Mouse (Mus musculus): ENCODE data around the gene Wdr46. TPM values are rescaled to one million over a fixed set of nuclear protein-coding genes. Genes with fewer than 3 reads are reported as not detected.

Wdr46 gene
- polyA plus RNA-seq, 1 experiment, result 64.8 TPM

DNA sequence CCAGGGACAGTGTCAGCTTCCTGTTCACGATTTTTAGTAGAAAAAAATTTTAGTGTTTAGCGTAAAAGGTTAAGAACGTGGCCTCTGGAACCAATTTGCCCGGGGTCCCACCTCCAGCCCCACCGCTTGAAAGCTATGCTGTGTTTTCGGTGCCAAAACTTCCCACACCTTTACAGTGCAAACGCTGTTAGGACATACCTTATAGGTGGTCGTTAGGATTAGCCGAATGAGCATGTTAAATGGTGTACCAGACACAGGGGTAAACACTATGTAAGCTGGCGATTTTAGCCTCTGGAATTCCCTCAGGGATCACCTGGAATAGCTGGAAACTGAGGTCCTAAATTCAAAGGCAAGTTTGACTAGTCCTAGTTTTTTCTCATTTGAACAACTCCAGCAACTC lies 15.9 kb downstream of the Wdr46 start:
- Histone ChIP-seq H3K79me2 (ENCODE audit: control insufficient read depth, insufficient read depth) (peaks cover 48% of the 10 kb centered on the region), H3ac (ENCODE audit: control insufficient read depth, insufficient read length, low read depth) (peak overlapping the region; percentile 100), H3K4me3 (ENCODE audit: insufficient read depth, poor library complexity, severe bottlenecking) (peak overlapping the region; percentile 83), H3K36me3 (ENCODE audit: control insufficient read depth, insufficient read depth) (peaks cover 33% of the 10 kb centered on the region), H3K79me3 (ENCODE audit: low read depth) (peaks cover 36% of the 10 kb centered on the region), H3K27me3 (ENCODE audit: control insufficient read depth, insufficient read depth, insufficient read length) (no peaks in the 10 kb centered on the region)
- no peak for TF ChIP-seq MYOD1 (IDR thresholded peaks at IDR 0.05; ENCODE audit: control insufficient read depth, insufficient read length, low read depth)
- TF ChIP-seq MYOG (IDR thresholded peaks at IDR 0.05; ENCODE audit: control insufficient read depth, extremely low read depth, insufficient read length), result no peak

DNA sequence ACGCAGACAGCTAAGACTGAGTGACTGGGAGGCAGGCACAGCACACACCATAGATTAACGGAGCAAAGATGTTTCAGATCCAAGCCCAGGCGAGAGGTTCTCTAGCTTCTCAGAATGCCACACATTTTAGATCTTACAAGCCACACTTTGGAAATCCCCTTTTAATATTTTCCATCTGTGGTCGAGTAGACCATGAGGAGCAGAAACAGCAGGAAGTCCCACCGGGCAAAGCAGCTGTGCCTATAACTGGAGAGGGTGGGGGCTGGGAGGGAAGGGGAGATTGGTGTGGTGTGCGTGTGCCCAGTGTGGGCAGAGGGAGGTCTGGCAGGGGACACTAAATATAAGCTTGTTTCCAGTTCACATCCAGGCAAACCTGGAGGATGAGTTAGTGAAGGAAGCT lies 17.0 kb downstream of the Wdr46 start:
- H3K4me3 ChIP-seq (ENCODE audit: insufficient read depth, poor library complexity, severe bottlenecking), result no peak overlapping the region
- peaks cover 23% of the 10 kb centered on the region for H3K36me3 ChIP-seq (ENCODE audit: control insufficient read depth, insufficient read depth)
- peaks cover 36% of the 10 kb centered on the region for H3K79me3 ChIP-seq (ENCODE audit: low read depth)
- H3K27me3 ChIP-seq (ENCODE audit: control insufficient read depth, insufficient read depth, insufficient read length), result no peaks in the 10 kb centered on the region
- peaks cover 44% of the 10 kb centered on the region for H3K79me2 ChIP-seq (ENCODE audit: control insufficient read depth, insufficient read depth)
- no peak overlapping the region for H3ac ChIP-seq (ENCODE audit: control insufficient read depth, insufficient read length, low read depth)
- TF ChIP-seq MAX (IDR thresholded peaks at IDR 0.05) (no peak), CEBPB (IDR thresholded peaks at IDR 0.05; ENCODE audit: low read depth) (no peak), CTCF (IDR thresholded peaks at IDR 0.05; ENCODE audit: control insufficient read depth, insufficient read depth, insufficient read length) (no peak), MYOD1 (IDR thresholded peaks at IDR 0.05; ENCODE audit: control insufficient read depth, insufficient read length, low read depth) (no peak), USF1 (IDR thresholded peaks at IDR 0.05; ENCODE audit: low read depth) (no peak), FOSL1 (IDR thresholded peaks at IDR 0.05; ENCODE audit: insufficient read depth, low read length, poor library complexity, severe bottlenecking) (no peak), MYOG (IDR thresholded peaks at IDR 0.05; ENCODE audit: control insufficient read depth, extremely low read depth, insufficient read length) (no peak)

DNA sequence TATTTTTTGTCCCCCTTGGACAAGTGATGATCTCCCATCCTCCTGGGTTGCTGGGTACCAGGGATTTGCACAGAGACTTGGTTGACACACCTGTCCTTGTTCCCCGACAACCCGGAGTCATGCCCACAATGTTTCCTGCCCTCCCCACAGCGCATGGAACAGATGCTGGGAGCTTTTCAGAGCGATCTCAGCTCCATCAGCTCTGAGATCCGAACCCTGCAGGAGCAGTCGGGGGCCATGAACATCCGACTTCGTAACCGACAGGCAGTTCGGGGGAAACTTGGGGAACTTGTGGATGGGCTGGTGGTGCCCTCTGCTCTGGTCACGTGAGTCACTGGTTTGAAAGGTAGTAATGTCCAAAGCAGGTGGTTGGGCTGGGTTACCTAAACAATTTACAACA lies 18.0 kb downstream of the Wdr46 start:
- no peaks in the 10 kb centered on the region for H3K27me3 ChIP-seq (ENCODE audit: control insufficient read depth, insufficient read depth, insufficient read length)
- H3K36me3 ChIP-seq (ENCODE audit: control insufficient read depth, insufficient read depth), result peaks cover 14% of the 10 kb centered on the region
- no peak for TF ChIP-seq FOSL1 (IDR thresholded peaks at IDR 0.05; ENCODE audit: insufficient read depth, low read length, poor library complexity, severe bottlenecking)
- no peak for TF ChIP-seq CTCF (IDR thresholded peaks at IDR 0.05; ENCODE audit: control insufficient read depth, insufficient read depth, insufficient read length)
- no peak for TF ChIP-seq CEBPB (IDR thresholded peaks at IDR 0.05; ENCODE audit: low read depth)
- TF ChIP-seq MYOD1 (IDR thresholded peaks at IDR 0.05; ENCODE audit: control insufficient read depth, insufficient read length, low read depth), result no peak
- no peak for TF ChIP-seq USF1 (IDR thresholded peaks at IDR 0.05; ENCODE audit: low read depth)
- no peak overlapping the region for H3ac ChIP-seq (ENCODE audit: control insufficient read depth, insufficient read length, low read depth)
- H3K79me3 ChIP-seq (ENCODE audit: low read depth), result peaks cover 28% of the 10 kb centered on the region
- peaks cover 35% of the 10 kb centered on the region for H3K79me2 ChIP-seq (ENCODE audit: control insufficient read depth, insufficient read depth)
- no peak overlapping the region for H3K4me3 ChIP-seq (ENCODE audit: insufficient read depth, poor library complexity, severe bottlenecking)

DNA sequence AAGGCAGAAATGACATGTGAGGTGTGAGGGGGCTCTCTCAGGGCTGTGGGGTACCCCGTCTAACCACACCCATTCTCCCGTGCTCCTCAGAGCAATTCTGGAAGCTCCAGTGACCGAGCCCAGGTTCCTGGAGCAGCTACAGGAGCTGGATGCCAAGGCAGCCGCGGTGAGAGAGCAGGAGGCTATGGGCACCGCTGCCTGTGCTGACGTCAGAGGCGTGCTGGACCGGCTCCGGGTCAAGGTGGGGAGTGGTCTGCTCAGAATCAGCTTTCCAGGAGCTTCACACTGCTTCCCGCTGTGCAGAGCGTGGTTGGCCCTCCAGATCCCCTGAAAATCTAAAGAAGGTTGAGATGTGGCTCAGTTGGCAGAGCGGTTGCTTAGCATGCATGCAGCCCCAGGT lies 18.7 kb downstream of the Wdr46 start:
- TF ChIP-seq FOSL1 (IDR thresholded peaks at IDR 0.05; ENCODE audit: insufficient read depth, low read length, poor library complexity, severe bottlenecking) (no peak), MYOD1 (IDR thresholded peaks at IDR 0.05; ENCODE audit: control insufficient read depth, insufficient read length, low read depth) (no peak), CTCF (IDR thresholded peaks at IDR 0.05; ENCODE audit: control insufficient read depth, insufficient read depth, insufficient read length) (no peak), MAX (IDR thresholded peaks at IDR 0.05) (no peak), CEBPB (IDR thresholded peaks at IDR 0.05; ENCODE audit: low read depth) (no peak), USF1 (IDR thresholded peaks at IDR 0.05; ENCODE audit: low read depth) (no peak)
- Histone ChIP-seq H3K27me3 (ENCODE audit: control insufficient read depth, insufficient read depth, insufficient read length) (no peaks in the 10 kb centered on the region), H3K79me2 (ENCODE audit: control insufficient read depth, insufficient read depth) (peaks cover 28% of the 10 kb centered on the region), H3K36me3 (ENCODE audit: control insufficient read depth, insufficient read depth) (peaks cover 9% of the 10 kb centered on the region), H3ac (ENCODE audit: control insufficient read depth, insufficient read length, low read depth) (no peak overlapping the region), H3K4me3 (ENCODE audit: insufficient read depth, poor library complexity, severe bottlenecking) (no peak overlapping the region), H3K79me3 (ENCODE audit: low read depth) (peaks cover 23% of the 10 kb centered on the region)

DNA sequence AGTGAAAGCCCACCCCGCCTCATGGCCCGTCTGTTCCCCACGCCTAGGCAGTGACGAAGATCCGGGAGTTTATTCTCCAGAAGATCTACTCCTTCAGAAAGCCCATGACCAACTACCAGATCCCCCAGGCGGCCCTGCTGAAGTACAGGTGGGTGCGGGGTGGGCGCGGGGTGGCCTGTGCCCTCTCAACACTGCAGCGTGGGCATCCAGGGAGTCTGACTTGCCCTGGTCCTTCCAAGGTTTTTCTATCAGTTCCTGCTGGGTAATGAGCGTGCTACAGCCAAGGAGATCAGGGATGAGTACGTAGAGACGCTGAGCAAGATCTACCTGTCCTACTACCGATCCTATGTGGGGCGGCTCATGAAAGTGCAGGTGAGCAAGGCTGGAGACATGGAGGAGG lies 19.5 kb downstream of the Wdr46 start:
- no peak for TF ChIP-seq MAX (IDR thresholded peaks at IDR 0.05)
- no peaks in the 10 kb centered on the region for H3K27me3 ChIP-seq (ENCODE audit: control insufficient read depth, insufficient read depth, insufficient read length)
- H3K79me3 ChIP-seq (ENCODE audit: low read depth), result peaks cover 14% of the 10 kb centered on the region
- no peak overlapping the region for H3ac ChIP-seq (ENCODE audit: control insufficient read depth, insufficient read length, low read depth)
- peaks cover 1% of the 10 kb centered on the region for H3K36me3 ChIP-seq (ENCODE audit: control insufficient read depth, insufficient read depth)
- H3K79me2 ChIP-seq (ENCODE audit: control insufficient read depth, insufficient read depth), result peaks cover 20% of the 10 kb centered on the region
- no peak overlapping the region for H3K4me3 ChIP-seq (ENCODE audit: insufficient read depth, poor library complexity, severe bottlenecking)

DNA sequence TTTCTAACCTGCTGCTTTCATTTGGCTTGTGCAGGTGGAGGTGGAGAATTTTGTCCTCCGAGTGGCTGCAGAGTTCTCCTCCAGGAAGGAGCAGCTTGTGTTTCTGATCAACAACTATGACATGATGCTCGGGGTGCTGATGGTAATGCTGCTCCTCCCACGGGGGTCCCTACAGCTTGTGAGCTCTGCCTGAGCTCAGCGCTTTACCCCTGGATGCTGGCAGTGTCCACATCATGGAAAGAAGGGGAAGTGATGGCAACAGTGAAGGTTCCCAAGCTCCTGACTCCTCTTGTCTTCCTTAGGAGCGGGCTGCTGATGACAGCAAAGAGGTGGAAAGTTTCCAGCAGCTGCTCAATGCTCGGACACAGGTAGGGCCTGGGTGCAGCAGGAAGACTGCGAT lies 22.4 kb downstream of the Wdr46 start:
- TF ChIP-seq CEBPB (IDR thresholded peaks at IDR 0.05; ENCODE audit: low read depth), result no peak
- no peak for TF ChIP-seq MYOD1 (IDR thresholded peaks at IDR 0.05; ENCODE audit: control insufficient read depth, insufficient read length, low read depth)
- no peak for TF ChIP-seq MYOG (IDR thresholded peaks at IDR 0.05; ENCODE audit: control insufficient read depth, extremely low read depth, insufficient read length)
- no peak for TF ChIP-seq USF1 (IDR thresholded peaks at IDR 0.05; ENCODE audit: low read depth)
- no peak for TF ChIP-seq CTCF (IDR thresholded peaks at IDR 0.05; ENCODE audit: control insufficient read depth, insufficient read depth, insufficient read length)
- Histone ChIP-seq H3K79me2 (ENCODE audit: control insufficient read depth, insufficient read depth) (no peaks in the 10 kb centered on the region), H3K27me3 (ENCODE audit: control insufficient read depth, insufficient read depth, insufficient read length) (no peaks in the 10 kb centered on the region), H3K4me3 (ENCODE audit: insufficient read depth, poor library complexity, severe bottlenecking) (no peak overlapping the region), H3ac (ENCODE audit: control insufficient read depth, insufficient read length, low read depth) (no peak overlapping the region), H3K36me3 (ENCODE audit: control insufficient read depth, insufficient read depth) (no peaks in the 10 kb centered on the region), H3K79me3 (ENCODE audit: low read depth) (no peaks in the 10 kb centered on the region)
